Mouse (Mus musculus): Measurements from ENCODE around the gene Gm10392. TPM values are rescaled to one million over a fixed set of nuclear protein-coding genes. Genes with fewer than 3 reads are reported as not detected.

Gene Gm10392
- total and polyA plus RNA-seq, 3 experiments = 0.10 to 0.27 TPM; not detected in 1

DNA sequence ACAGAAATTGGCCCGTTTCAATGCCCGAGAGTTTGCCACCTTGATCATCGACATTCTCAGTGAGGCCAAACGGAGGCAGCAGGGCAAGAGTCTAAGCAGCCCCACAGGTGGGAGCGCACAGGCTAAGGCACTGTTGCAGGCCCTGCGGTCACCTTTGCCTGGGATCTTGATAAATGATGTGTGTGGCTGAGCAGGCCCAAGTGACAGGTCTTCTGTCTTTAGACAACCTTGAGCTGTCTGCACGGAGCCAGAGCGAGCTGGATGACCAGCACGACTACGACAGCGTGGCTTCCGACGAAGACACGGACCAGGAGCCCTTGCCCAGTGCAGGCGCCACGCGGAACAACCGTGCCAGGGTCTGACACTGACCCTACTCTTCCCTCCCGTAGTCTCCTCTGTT is 14.6 kb downstream of the Gm10392 start:
- Histone ChIP-seq H3K4me3 (ENCODE audit: control insufficient read depth in 1 of 2, insufficient read depth in 1 of 2, low read depth in 2 of 2, low read length in 2 of 2) (no peak overlapping the region), H3K9ac (ENCODE audit: control insufficient read depth, low read depth, low read length, poor library complexity, severe bottlenecking) (no peak overlapping the region), H3K4me1 (ENCODE audit: control insufficient read depth in 1 of 2, insufficient read depth in 2 of 2, low read length in 2 of 2) (peaks cover 0 to 4% of the 10 kb centered on the region in 2 experiments; a peak in 1 of 4 replicates), H3K27me3 (ENCODE audit: control insufficient read depth in 1 of 2, insufficient read depth in 2 of 2, low read length in 2 of 2) (no peaks in the 10 kb centered on the region), H3K36me3 (ENCODE audit: control insufficient read depth in 1 of 2, insufficient read depth in 2 of 2, low read length in 2 of 2) (peaks cover 0 to 1% of the 10 kb centered on the region in 2 experiments; a peak in 1 of 4 replicates), H3K79me2 (ENCODE audit: control insufficient read depth, insufficient read depth, low read length, poor library complexity) (no peaks in the 10 kb centered on the region), H3K9me3 (replicated peaks; ENCODE audit: insufficient read depth, low read length) (no peaks in the 10 kb centered on the region), H3K27ac (ENCODE audit: control insufficient read depth, low read depth, low read length) (no peak overlapping the region)
- DNase-seq (ENCODE audit: low read depth, low spot score) = no peak
- no peak for TF ChIP-seq ZKSCAN1 (IDR thresholded peaks at IDR 0.05; ENCODE audit: low read depth, low read length)
- TF ChIP-seq UBTF (IDR thresholded peaks at IDR 0.05; ENCODE audit: borderline replicate concordance, insufficient read depth, low read depth, low read length) = no peak
- no peak for TF ChIP-seq TCF12 (IDR thresholded peaks at IDR 0.05; ENCODE audit: low read depth, low read length)
- TF ChIP-seq MYB (IDR thresholded peaks at IDR 0.05; ENCODE audit: low read depth, low read length) = no peak
- TF ChIP-seq USF2 (IDR thresholded peaks at IDR 0.05; ENCODE audit: borderline replicate concordance in 1 of 2, insufficient read depth in 1 of 2, low read depth in 1 of 2, low read length in 2 of 2) = no peak
- TF ChIP-seq CTCF (IDR thresholded peaks at IDR 0.05 in 2 of 3, conservative IDR thresholded peaks at IDR 0.05 in 1 of 3; ENCODE audit: control insufficient read depth in 1 of 3, insufficient read depth in 1 of 3, low read depth in 2 of 3, low read length in 3 of 3, poor library complexity in 1 of 3, severe bottlenecking in 1 of 3) = no peak
- TF ChIP-seq E2F4 (IDR thresholded peaks at IDR 0.05; ENCODE audit: borderline replicate concordance, low read depth, low read length) = no peak
- TF ChIP-seq POLR2AphosphoS5 (IDR thresholded peaks at IDR 0.05; ENCODE audit: borderline replicate concordance, low read depth, low read length) = no peak
- TF ChIP-seq MAX (IDR thresholded peaks at IDR 0.05; ENCODE audit: low read length) = no peak
- TF ChIP-seq POLR2A (IDR thresholded peaks at IDR 0.05; ENCODE audit: control insufficient read depth in 1 of 2, insufficient read depth in 1 of 2, low read depth in 1 of 2, low read length in 2 of 2, poor library complexity in 1 of 2) = no peak
- no peak for TF ChIP-seq ETS1 (IDR thresholded peaks at IDR 0.05; ENCODE audit: low read depth, low read length)
- TF ChIP-seq ELF1 (IDR thresholded peaks at IDR 0.05; ENCODE audit: low read depth, low read length) = no peak
- no peak for TF ChIP-seq USF1 (IDR thresholded peaks at IDR 0.05; ENCODE audit: low read depth, low read length)

DNA sequence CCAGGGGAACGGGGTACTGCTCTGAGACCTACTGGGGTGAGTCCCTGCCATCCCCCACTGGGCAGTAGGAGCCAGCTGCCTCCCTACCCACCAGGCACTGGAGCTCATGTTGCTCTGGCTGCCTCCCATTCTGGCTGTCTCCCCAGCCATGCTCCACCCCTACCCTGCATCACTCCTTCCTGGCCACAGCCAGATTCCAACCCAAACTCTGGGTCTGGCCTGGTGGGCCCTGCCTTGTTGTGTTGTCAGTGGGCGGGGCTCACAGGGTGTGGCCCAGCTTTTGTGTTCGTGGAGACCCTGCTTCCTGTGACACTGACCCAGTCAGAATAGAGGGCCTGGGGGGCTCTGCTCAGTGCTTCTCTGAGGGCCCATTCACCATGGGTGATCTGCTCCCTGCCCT is 15.5 kb downstream of the Gm10392 start:
- no peak overlapping the region for H3K27ac ChIP-seq (ENCODE audit: control insufficient read depth, low read depth, low read length)
- peaks cover 0 to 4% of the 10 kb centered on the region in 2 experiments; a peak in 1 of 4 replicates for H3K4me1 ChIP-seq (ENCODE audit: control insufficient read depth in 1 of 2, insufficient read depth in 2 of 2, low read length in 2 of 2)
- no peak for DNase-seq (ENCODE audit: low read depth, low spot score)
- no peaks in the 10 kb centered on the region for H3K27me3 ChIP-seq (ENCODE audit: control insufficient read depth in 1 of 2, insufficient read depth in 2 of 2, low read length in 2 of 2)
- no peak for TF ChIP-seq TAL1 (IDR thresholded peaks at IDR 0.05; ENCODE audit: low read length)
- no peak for TF ChIP-seq ZC3H11A (IDR thresholded peaks at IDR 0.05; ENCODE audit: low read depth, low read length)
- no peak for TF ChIP-seq BHLHE40 (IDR thresholded peaks at IDR 0.05; ENCODE audit: borderline replicate concordance, low read depth, low read length)
- no peak for TF ChIP-seq TCF12 (IDR thresholded peaks at IDR 0.05; ENCODE audit: low read depth, low read length)
- no peak for TF ChIP-seq ZMIZ1 (IDR thresholded peaks at IDR 0.05; ENCODE audit: low read depth, low read length)
- TF ChIP-seq JUND (IDR thresholded peaks at IDR 0.05; ENCODE audit: low read depth, low read length) = no peak
- no peak for TF ChIP-seq POLR2AphosphoS5 (IDR thresholded peaks at IDR 0.05; ENCODE audit: borderline replicate concordance, low read depth, low read length)
- TF ChIP-seq NRF1 (IDR thresholded peaks at IDR 0.05; ENCODE audit: insufficient read depth, low read depth, low read length, poor library complexity, severe bottlenecking) = no peak
- TF ChIP-seq CHD1 (IDR thresholded peaks at IDR 0.05; ENCODE audit: low read depth, low read length) = no peak
- no peak for TF ChIP-seq MYB (IDR thresholded peaks at IDR 0.05; ENCODE audit: low read depth, low read length)
- no peak for TF ChIP-seq ZNF384 (IDR thresholded peaks at IDR 0.05; ENCODE audit: low read depth, low read length)
- H3K79me2 ChIP-seq (ENCODE audit: control insufficient read depth, insufficient read depth, low read length, poor library complexity) = peaks cover under 1% of the 10 kb centered on the region; the same call in 1 of the 2 replicates
- H3K9ac ChIP-seq (ENCODE audit: control insufficient read depth, low read depth, low read length, poor library complexity, severe bottlenecking) = no peak overlapping the region
- H3K36me3 ChIP-seq (ENCODE audit: control insufficient read depth in 1 of 2, insufficient read depth in 2 of 2, low read length in 2 of 2) = peaks cover 0 to 1% of the 10 kb centered on the region in 2 experiments; a peak in 1 of 4 replicates
- H3K9me3 ChIP-seq (replicated peaks; ENCODE audit: insufficient read depth, low read length) = no peaks in the 10 kb centered on the region
- no peak overlapping the region for H3K4me3 ChIP-seq (ENCODE audit: control insufficient read depth in 1 of 2, insufficient read depth in 1 of 2, low read depth in 2 of 2, low read length in 2 of 2)
